8 mouse cellular contexts compared by ENCODE assay signal in the genomic region with DNA sequence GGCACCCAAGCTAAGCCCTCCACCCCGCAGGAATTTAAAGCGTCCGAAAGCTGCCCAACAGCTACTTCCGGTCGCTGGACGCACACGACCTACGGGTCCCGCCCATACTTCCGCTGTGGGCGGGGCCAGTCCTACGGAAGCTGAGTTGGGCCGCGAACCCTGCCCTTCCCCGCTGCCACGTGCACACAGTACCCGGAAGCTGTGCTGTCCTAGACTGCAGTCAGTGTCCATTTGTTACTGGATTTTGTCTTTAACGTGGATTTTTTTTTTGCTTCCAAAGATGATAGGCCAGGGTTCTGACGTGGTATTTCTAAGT. TPM values are rescaled to one million over a fixed set of nuclear protein-coding genes. Genes with fewer than 3 reads are reported as not detected.
DNase-seq lines count a peak whose midpoint lies in the region; ATAC-seq and TF ChIP-seq lines count a peak whose summit lies in the region.

A gene (minus strand): TSS at position 79 of the 316 bp plus-strand sequence.

- CTCF ChIA-PET in Patski (lab: Charles Lee), result no interaction called here

- no peaks in the 10 kb centered on the region for H3K9me3 ChIP-seq in hindbrain, embryonic 14.5 days (ENCODE audit: control insufficient read depth, low read length)

- no peaks in the 10 kb centered on the region for H3K27me3 ChIP-seq in Patski
- H3K27me3 ChIP-seq in hindbrain, embryonic 14.5 days (ENCODE audit: control insufficient read depth, insufficient read depth, low read length), result no peaks in the 10 kb centered on the region

- peaks cover 12% of the 10 kb centered on the region for H3K4me1 ChIP-seq in hindbrain, embryonic 14.5 days (replicated peaks; ENCODE audit: control insufficient read depth, insufficient read depth, low read length)

- H3K27ac ChIP-seq in hindbrain, embryonic 14.5 days, result peak within 1 kb of the TSS; percentile 86

- peak; percentile 97 for ATAC-seq in Patski
- ATAC-seq in hindbrain, embryonic 14.5 days (ENCODE audit: low FRiP score), result peak; percentile 99

- peak within 1 kb of the TSS; percentile 65 for H3K4me3 ChIP-seq in hindbrain, embryonic 14.5 days (replicated peaks; ENCODE audit: low read length)

- no peak for TF ChIP-seq CTCF in Patski (IDR thresholded peaks at IDR 0.05)

- POLR2A ChIA-PET in Patski (lab: Charles Lee), result interaction anchor here (1.1 kb wide), 1 partner anchor 40 kb away, joined by 3 read pairs; no protein-coding TSS in a partner anchor

- H3K36me3 ChIP-seq in hindbrain, embryonic 14.5 days (replicated peaks; ENCODE audit: control insufficient read depth, insufficient read depth), result peaks cover 23% of the 10 kb centered on the region

- in situ Hi-C loops in Patski (cut with MboI; ENCODE audit: low pct_unique_long_range_greater_than_20kb), result no loop called here

- peak within 1 kb of the TSS; percentile 76 for H3K9ac ChIP-seq in hindbrain, embryonic 14.5 days

- H3K4me2 ChIP-seq in hindbrain, embryonic 14.5 days (replicated peaks), result peak within 1 kb of the TSS; percentile 89

- DNase-seq in Patski (ENCODE audit: low read depth, low spot score), result peak; percentile 73
- peak; percentile 94 for DNase-seq in cerebellum, postnatal 14 days
- peak; percentile 83 to 88 for DNase-seq in frontal cortex, postnatal 25 days (ENCODE audit: low spot score in 2 of 2)
- DNase-seq in hindbrain, embryonic 14.5 days (ENCODE audit: low spot score), result peak; percentile 97
- DNase-seq in layer of hippocampus, postnatal 36 days, result peak; percentile 91 to 93
- DNase-seq in lung, postnatal 36 days, result peak; percentile 95
- DNase-seq in retina, postnatal 1 day, result peak; percentile 98
- DNase-seq in urinary bladder, adult 18-20 months (ENCODE audit: low spot score in 2 of 2), result peak; percentile 86 to 89

- 0% methylated on average over 19 of the region's 19 CpGs for WGBS in hindbrain, embryonic 14.5 days

RNA-seq across cellular contexts. Expression of the gene that starts here (rescaled TPM):
- polyA plus RNA-seq in Patski (2021), result 56.5 TPM
- polyA plus RNA-seq in hindbrain, embryonic 14.5 days (2014; fragmentation: Nextera tagmentation; extraction: Ambion mirVana), result 37.6 and 42.3 TPM in 2 replicates
- total RNA-seq in layer of hippocampus, postnatal 36 days (2021), result 10 to 100 TPM; 38.5 to 39.5 TPM

Comparison
In these comparisons a context has a peak if more than half of its experiments do, and no peak if none do; other contexts are left out.
1. Peak in every context shown above with its lines: DNase-seq, ATAC-seq, H3K4me3 ChIP-seq and H3K27ac ChIP-seq.